Mouse (Mus musculus) left cerebral cortex, postnatal 36 days (tissue): ENCODE measurements at regions not wholly inside any gene's neighbourhood (a gene's known extent, or its start where the extent isn't known, plus 50 kb on each side); places are given as distances from the start of the nearest gene placed in this dataset.

Experiments used
- DNase-seq, 2 experiments: peaks; one replicate each; pipeline ENCODE4 v3.0.0; 2021 to 2022; ENCODE audit warnings: low spot score in 2 of 2, mixed read lengths in 1 of 2
- intact Hi-C: fragments of 180-260 bp; cut with DNase I; formaldehyde crosslinking; loops from one replicate; pipeline ENCODE4 v1.15.1; 2025

DNA sequence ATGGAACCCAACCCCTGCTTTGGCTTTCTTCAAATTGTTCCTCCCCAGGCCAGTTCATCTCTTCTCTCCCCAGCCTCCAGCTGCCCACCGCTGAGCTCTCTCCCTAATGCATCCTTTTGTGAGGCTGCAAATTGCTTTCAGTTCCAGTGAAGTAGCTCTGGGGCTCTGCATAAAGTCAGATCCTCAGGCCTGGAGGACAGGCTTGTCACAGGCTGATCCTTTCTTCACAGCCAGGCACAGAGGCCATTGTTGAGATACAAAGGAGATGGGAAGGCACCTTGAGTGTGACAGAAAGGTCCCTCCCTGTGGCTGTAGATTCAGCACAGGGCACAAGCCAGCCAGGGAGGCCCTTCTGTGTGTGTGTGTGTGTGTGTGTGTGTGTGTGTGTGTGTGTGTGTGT lies 135.9 kb downstream of the Matn1 start:
- no peak for DNase-seq
- intact Hi-C loops = no loop called here

DNA sequence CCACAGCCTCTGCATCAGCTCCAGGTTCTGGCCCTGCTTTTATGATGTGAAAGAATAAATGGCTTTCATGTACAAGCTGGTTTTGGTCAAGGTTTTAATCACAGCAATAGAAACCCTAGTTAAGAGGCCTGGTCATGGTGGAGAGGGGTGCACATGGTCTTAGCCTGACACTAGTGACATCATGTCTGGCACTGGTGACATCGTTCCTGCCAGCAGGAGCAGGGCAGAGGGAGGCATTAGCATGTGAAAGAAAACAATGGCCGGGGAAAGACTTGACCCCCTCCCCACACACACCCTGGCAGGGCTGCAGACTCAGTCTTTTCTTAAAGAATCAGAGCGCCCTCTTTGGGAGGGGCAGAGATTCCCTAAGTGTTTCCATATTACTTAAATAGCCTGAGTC lies 139.2 kb downstream of the Matn1 start:
- intact Hi-C loops = no loop called here
- DNase-seq = no peak

DNA sequence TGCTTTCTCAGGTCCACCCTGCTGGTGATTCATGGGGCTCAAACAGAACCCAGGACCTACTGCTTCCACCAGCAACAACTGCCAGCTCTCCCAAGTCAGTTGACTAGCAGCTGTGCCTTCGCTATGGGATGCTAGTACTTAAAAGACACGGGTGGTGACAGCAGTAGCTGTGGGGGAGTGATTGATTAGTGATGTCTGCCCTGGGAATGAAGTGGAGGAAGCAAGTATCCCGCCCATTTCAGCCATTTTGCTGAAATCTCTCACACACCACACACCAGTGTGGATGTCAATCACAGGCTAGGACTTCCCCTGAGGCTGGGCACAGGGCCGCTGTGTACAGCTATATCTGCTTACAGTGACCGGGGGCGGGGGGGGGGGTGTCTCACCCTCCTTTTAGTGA lies 153.2 kb downstream of the Matn1 start:
- no peak for DNase-seq
- intact Hi-C loops = no loop called here

DNA sequence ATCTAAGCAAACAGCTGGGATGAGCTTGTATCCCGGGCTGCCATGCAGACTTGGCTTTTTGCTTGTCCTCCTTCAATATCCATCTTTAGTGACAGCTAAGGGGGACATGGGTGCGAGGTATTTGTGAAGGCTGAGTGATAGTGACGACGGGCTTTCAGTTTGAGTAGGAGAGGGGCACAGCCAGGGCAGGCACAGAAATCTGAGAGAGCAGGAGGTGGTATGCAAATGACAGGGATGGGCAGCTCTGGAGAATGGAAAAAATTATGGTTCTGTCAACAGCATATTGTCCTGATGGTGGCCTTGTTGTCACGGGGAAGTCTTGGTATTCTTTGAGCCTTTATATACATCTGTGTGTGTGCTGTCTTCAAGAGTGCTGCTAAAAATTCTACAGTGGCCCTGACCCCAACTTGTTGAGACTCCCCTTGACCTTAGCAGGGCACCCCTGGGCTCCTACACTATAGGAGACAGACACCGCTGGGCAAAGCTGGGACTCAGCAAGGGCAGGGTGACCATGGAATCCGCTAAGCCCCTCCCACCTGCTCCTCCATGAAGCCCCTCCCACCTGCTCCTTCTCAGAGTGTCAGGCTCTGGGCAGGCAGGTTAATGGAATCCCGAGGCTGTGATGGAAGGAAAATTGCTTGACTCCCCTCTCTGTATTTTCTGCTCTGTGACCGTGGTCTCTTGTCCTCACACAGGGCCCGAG lies 156.1 kb downstream of the Matn1 start:
- intact Hi-C loops = no loop called here
- no peak for DNase-seq

DNA sequence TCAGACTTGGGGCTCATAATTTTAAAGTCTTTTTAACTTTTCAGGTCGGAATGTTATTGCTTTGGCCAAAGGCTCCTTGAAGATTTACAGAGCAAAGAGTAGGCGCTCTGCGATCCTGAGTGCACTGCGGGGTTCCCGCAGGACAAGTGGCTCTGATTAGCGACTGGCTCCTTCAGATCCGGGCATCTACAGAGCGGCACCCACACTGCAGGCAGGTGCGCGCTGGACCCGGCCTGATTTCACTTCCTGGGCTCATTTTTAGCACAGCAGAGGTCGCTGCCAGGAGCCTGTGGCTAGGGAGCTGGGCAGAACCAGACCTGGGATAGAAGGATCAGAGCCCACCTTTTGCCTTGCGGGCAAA lies 156.6 kb downstream of the Matn1 start:
- intact Hi-C loops = no loop called here
- no peak for DNase-seq

DNA sequence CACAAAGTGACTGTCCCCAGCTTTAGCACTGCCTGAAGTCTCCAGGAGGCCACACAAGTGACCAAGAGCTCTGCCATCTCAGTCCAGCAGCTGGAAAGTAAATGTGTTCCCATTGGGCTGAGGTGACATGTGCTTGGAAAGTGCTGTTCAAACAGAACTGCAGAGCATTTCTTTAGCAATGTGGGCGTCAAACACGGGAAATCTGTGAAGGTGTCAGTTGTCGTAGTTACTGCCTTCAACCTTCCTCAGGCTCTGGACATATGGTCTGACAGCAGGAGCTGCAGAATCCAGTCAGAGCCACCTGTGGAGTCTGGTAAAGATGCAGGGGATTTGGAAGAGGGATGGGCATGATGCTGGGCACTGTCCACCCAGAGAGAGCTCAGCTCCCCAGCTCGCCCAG lies 158.0 kb downstream of the Matn1 start:
- intact Hi-C loops = no loop called here
- peak in 1 of 2 experiments; percentile 15 for DNase-seq

DNA sequence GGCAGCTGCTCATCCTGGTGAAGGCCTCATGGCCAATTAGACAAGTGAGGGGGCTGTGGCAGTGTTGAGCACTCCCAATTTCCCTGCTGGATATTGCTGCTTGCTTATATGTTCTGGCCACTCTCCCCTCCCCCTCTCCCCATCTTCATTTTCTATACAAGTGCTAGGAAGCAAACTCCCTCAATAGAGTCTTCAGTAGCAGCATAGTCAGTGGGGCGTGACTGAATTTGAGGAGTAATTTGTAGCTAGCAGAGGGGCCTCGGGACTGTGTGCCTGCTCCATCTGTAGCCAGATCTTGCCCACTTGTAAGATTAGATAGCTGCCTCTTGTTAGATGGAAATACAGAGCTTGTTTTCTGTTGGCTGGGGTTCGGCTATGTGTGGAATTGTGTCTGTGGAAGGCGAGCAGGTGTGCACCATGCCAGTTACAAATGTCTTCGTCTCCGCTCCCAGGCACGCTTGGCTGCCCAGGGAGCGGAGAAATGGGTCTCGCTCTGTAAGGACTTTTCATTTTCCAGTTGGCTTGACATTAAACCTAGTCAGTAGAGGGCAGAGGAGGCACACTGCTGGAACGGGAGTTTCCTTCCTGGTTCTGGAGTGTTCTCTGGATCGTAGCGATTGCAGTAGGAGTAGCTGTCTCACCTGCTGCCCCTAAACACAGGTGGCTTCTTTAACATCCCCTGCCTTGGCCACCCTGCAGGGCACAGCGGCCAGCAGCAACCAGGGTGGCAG lies 163.1 kb downstream of the Matn1 start:
- intact Hi-C loops = loop anchor here (5.0 kb wide), 1 partner anchor 145 kb away; no protein-coding TSS in a partner anchor
- DNase-seq = peak in 1 of 2 experiments; percentile 15

DNA sequence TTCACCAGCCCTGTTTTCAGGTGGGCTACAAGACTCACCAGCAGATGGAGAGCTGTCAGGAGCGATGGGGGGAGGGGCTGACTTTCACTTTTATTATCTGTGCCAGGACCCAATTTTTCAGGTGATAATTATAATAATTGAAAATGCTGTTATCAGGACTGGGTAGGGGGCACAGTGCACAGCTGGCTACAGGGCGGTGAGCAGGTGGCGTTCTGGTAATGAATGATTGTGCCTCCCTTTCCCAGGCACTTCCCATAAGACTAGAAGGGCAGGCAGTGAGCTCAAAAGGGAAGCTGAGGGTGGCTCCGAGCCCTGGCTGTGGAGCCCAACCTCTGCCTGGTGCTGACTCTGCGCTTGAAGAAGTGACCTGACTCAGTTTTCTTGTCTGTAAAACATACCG lies 168.4 kb downstream of the Matn1 start:
- intact Hi-C loops = no loop called here
- DNase-seq = no peak

DNA sequence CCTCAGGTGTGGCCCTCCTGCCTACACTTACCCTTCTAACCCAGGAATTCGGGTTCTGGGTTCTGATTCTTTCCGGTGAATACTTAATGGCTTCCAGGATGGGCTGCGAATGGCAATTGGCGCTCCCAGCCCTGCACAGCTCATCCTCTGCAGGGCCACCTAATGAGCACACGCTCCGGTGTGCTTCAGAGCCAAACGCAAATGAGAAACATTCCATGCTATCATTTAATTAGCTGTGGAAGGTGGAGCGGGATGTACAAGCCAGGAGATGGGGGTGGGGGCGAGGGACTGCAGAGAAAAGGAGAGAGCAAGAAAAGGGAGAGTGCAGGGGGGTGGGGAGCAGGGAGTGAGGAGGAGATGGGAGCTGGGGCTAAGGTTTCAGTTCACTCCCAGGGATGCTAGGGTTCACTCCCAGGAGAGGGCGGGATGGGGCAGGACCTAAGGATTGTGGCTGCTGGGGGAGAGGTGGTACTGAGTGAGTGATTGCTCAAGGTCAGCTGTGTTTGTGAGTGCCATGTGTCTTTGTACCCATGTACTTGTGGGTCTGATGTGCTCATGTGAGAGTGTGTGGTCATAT lies 169.6 kb downstream of the Matn1 start:
- no peak for DNase-seq
- intact Hi-C loops = no loop called here

DNA sequence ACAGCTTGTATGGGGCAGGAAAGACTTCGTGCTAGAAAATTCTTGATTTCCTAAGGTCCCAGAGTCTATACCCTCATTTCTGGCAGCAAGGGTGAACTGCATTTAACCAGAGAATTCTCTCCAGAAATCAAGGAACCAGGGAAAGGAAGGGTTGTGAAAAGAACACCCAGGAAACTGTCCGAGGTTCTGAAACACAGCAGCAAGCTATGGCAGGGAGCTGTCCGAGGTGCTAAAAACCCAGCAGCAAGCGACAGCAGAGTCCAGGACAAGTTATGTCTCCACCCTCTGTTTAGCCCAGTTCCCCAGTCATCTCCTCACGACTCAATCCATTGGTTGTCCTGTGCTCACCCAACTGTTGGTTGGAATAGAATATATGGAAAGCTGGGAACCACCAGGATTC lies 171.1 kb downstream of the Matn1 start:
- DNase-seq = no peak
- intact Hi-C loops = no loop called here

DNA sequence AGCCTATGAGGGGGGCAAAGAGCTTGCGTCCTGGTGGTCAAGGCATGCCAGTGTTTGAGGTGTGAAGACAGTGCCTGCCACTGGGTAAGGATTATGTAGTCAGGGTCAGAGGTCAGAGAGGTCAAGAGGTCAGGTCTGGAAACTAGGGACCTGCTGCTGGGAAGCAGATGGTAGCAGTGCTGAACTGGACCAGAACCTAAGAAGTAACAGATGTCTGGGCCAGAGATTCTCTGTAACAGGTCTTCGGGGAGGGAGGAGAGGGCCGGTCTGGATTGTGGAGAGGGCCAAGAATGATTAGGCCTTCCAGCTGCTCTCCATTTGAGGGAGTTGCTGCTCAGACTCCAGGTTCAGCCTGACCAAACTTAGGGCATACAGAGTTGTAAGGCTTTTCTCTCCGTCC lies 174.4 kb downstream of the Matn1 start:
- no peak for DNase-seq
- intact Hi-C loops = no loop called here

DNA sequence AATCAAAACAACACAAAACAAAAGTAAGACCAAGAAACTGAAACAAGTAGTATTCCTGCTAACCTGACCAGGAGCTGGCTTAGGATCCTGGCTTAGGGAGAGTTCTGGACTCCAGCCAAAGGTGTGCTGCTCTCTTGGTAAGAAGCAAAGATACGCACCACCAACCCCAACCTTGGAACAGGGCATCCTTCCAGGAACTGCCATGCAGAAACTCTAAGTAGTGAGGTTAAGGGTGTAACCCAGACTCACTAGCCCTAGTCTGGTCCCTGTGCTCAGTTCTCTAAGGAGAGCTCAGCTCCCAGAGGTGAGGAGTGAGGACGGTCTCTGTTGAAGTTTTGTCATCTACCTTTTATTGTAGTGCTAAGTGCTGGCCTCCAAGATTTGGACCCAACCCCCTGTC lies 175.4 kb downstream of the Matn1 start:
- intact Hi-C loops = no loop called here
- DNase-seq = no peak

DNA sequence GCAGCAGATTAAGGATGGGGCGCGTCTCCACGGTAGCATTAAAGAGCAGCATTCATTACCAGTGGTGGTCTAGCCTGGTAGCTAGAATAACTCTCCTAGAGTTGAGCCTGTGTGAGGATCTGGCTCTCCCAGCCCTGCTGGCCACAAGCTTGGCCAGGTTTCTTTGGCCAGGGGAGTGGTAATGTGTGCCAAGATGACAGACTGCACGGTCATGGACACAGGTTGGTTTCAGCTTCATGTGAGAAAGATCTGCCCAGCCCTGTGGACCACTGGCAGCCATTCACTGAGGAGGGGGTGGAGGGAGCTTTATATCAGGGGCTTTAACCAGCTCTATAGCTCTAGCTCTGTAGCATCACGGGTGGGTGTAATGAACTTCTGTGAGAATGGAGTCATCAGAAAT lies 176.5 kb downstream of the Matn1 start:
- DNase-seq = no peak
- intact Hi-C loops = no loop called here

DNA sequence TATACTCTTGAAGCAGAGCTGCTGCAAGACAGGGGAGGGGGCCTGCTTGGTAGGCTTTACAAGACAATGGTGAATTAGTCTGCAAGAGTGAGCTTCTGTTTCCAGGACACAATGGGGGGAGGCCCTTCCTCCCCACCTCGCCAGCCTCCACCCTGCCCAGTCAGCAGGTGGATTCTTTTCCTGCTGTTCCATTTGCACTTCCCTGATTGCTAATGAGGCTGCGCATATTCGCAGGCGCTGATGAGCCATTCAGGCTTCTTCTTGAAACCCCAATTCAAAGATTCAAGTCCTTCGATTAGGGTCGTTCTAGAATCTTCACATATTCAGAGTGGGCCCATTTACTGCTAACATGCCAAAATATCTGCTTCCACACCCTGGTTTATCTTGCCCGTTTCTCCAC lies 181.8 kb downstream of the Matn1 start:
- intact Hi-C loops = no loop called here
- no peak for DNase-seq

DNA sequence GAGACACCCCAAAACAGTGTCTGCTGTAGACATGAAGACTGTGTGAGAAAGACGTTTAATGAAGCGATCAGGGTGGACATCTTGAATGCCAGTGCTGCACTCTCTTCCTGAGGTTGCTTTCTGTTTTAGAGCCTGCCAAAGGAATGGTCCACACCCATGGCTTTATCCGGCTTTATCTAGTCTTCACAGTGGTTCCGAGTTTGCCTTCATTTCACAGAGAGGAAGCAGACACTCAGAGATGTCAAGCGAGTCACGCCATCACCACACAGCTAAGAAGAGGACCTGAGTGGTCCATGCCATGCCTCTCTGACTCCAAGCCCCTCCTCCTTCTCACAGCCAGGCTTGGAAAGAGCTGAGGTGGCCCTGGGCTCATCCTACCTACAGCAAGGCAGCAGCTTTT lies 182.7 kb downstream of the Matn1 start:
- DNase-seq = no peak
- intact Hi-C loops = no loop called here

DNA sequence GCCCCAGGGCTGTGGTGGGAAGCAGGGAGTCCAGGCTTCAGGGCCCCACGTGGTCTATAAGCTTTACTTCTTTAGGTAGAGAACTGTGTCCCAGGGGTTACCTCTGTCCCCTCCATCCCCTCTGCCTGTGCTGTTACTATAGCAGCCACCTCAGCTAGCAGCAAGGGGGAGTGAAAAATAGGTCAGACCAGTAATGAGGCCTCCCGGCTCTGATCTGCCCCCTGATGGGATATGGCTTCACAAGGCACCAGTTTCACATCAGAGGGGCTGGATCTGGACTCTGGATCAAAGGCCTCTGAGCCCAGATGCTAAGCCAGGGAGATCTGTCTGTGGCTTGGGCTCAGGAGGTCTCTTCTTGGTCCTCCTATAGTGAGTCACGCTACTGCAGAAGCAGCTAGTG lies 184.5 kb downstream of the Matn1 start:
- intact Hi-C loops = no loop called here
- DNase-seq = no peak

DNA sequence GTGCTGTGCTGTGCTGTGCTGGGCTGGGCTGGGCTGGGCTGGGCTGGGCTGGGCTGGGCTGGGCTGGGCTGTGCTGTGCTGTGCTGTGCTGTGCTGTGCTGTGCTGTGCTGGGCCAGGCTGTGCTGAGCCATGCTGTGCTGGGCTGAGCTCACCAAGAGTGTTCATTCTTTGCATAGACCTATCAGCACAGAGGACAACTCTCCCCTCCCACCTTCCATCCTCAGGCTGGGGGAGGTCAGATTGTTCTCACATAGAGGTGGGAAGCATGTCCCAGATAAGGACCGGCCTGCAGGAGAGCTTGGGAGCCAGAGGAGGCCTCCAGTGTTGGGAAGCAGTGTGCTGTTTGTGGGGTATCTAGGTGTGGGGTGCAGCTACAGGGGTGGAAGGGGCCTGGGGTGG lies 188.0 kb downstream of the Matn1 start:
- intact Hi-C loops = no loop called here
- DNase-seq = no peak

DNA sequence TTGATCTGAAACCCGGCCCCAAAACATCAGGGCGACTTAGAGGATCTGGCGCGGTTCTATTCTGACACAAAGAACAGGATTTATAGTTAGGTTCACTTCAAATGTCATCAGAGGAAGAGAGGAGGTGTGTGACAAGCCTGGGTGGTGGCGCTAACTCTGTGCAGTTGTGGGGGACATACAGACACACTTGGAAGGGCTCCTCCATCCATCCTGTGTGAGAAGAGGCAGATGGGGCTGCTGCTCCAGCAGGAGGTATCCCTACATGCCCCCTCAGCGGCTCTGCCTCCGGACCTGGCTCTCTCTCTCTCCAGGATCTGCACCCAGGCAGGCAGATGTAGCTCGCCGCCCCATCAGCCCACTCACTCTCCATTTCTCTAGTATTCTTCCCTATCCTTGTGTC lies 188.6 kb downstream of the Matn1 start:
- peak; percentile 25 to 35 for DNase-seq
- intact Hi-C loops = no loop called here

DNA sequence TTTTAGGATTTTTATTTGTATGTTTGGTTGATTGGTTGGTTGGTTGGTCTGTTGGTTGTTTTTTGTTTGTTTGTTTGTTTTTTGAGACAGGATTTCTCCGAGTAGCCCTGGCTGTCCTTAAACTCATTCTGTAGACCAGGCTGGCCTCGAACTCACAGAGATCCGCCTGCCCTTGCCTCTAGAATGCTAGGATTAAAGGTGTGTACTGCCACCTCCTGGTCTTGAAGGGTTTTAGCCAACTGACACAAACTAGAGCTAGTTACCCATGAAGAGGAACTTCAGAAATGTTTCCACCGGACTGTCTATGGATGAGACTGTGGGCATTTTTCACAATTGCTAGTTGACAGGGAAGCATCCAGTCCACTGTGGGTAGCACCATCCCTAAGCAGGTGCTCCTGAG lies 191.7 kb downstream of the Matn1 start:
- intact Hi-C loops = no loop called here
- DNase-seq = no peak

DNA sequence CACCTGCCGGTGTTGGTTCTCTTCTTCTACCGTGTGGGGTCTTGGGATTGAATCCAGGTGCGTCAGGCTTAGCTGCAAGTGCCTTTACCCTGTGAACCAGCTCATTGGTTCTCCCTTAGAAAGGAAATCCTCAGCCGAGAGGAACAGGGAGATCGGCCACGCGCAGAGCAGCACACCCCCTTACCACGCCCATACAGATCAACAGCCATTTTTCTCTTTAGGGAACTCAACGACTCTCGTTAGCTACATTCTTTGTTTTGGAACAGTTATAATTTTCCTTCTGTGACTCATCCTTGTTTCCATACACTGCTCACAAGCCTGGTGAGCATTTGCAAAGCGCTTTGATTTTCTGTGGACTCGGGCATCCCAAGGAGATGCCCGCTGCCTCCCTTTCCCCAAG lies 194.7 kb downstream of the Matn1 start:
- intact Hi-C loops = no loop called here
- DNase-seq = no peak

DNA sequence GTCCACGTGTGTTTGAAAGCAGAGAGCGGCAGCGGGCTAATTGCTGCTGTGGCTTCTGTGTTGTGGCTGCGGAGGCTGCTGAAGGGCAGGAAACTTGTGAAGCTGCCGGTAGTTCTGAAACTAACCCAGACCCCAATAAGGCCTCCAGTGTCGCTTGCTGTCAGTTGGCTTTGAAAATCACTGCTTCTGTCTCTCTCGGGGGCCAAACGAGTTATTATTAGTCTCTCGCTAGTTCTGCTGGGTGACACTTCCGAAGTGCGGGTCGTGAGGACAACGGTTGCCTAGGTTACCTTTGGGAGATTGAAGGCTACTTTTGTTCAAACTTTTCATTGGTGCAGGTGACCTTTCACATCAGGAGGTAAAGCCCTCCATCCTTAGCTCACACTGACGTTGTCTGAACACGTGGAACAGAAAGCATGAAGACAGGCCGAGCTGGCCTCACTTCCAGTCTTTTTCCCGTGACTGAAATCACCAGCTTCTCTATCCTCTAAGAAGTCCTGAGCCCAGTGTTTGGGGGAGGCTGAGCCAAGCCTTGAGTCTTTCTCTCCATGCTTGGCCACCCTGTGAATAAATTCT lies 197.8 kb downstream of the Matn1 start:
- intact Hi-C loops = no loop called here
- DNase-seq = no peak
